Mouse (Mus musculus) urinary bladder, postnatal 25 days (tissue): ENCODE data around the gene Unc80.

Experiments
- DNase-seq: peaks from one replicate; pipeline ENCODE4 v3.0.0; 2022; ENCODE audit warnings: low spot score

Gene Unc80

GRCm38 (mm10) chr1:66467821-66468703 lies at the start of gene Unc80:
Gene Unc80 (plus strand): TSS chr1:66468367.
- DNase-seq = peak; percentile 40

- DNase-seq = no peak
Observed at GRCm38 (mm10) chr1:66426073-66426472, 42.1 kb upstream of the Unc80 start.

GRCm38 (mm10) chr1:66430962-66431361 lies 37.2 kb upstream of the Unc80 start:
- DNase-seq = no peak

GRCm38 (mm10) chr1:66431472-66431871 lies 36.7 kb upstream of the Unc80 start:
- no peak for DNase-seq

- DNase-seq = no peak
Observed at GRCm38 (mm10) chr1:66438069-66438468, 30.1 kb upstream of the Unc80 start.

- DNase-seq = no peak
Observed at GRCm38 (mm10) chr1:66442922-66443321, 25.2 kb upstream of the Unc80 start.

GRCm38 (mm10) chr1:66449471-66449870 lies 18.7 kb upstream of the Unc80 start:
- no peak for DNase-seq

- DNase-seq = no peak
Observed at GRCm38 (mm10) chr1:66456580-66456979, 11.6 kb upstream of the Unc80 start.

- DNase-seq = no peak
Observed at GRCm38 (mm10) chr1:66457747-66458146, 10.4 kb upstream of the Unc80 start.

GRCm38 (mm10) chr1:66459394-66459793 lies 8.8 kb upstream of the Unc80 start:
- DNase-seq = no peak

GRCm38 (mm10) chr1:66460850-66461249 lies 7.3 kb upstream of the Unc80 start:
- DNase-seq = no peak

- no peak for DNase-seq
Observed at GRCm38 (mm10) chr1:66468704-66469020, 495 bp downstream of the Unc80 start.

GRCm38 (mm10) chr1:66482751-66483150 lies 14.6 kb downstream of the Unc80 start:
- DNase-seq = no peak

GRCm38 (mm10) chr1:66493064-66493463 lies 24.9 kb downstream of the Unc80 start:
- no peak for DNase-seq

- DNase-seq = no peak
Observed at GRCm38 (mm10) chr1:66495310-66496012, 27.3 kb downstream of the Unc80 start.

GRCm38 (mm10) chr1:66550812-66551211 lies 82.6 kb downstream of the Unc80 start:
- DNase-seq = no peak

GRCm38 (mm10) chr1:66552396-66552966 lies 84.3 kb downstream of the Unc80 start:
- no peak for DNase-seq

GRCm38 (mm10) chr1:66561636-66562270 lies 93.6 kb downstream of the Unc80 start:
- no peak for DNase-seq

- no peak for DNase-seq
Observed at GRCm38 (mm10) chr1:66562332-66562731, 94.2 kb downstream of the Unc80 start.

GRCm38 (mm10) chr1:66569736-66570135 lies 101.6 kb downstream of the Unc80 start:
- DNase-seq = no peak

- no peak for DNase-seq
Observed at GRCm38 (mm10) chr1:66597163-66597788, 129.1 kb downstream of the Unc80 start.

GRCm38 (mm10) chr1:66608304-66608703 lies 140.1 kb downstream of the Unc80 start:
- no peak for DNase-seq
